Mouse (Mus musculus) lung, embryonic 14.5 days (tissue): ENCODE data around the gene Arid5b. TPM values are rescaled to one million over a fixed set of nuclear protein-coding genes. Genes with fewer than 3 reads are reported as not detected.

Experiments used
- ATAC-seq: fragments of 200-750 bp; cut with Nextera tagmentation; 2 replicates; pipeline ENCODE4 v1.8.0; 2017; ENCODE audit warnings: mild to moderate bottlenecking, moderate TSS enrichment, moderate library complexity; ENCODE audit not compliant: insufficient read depth
- DNase-seq: peaks from one replicate; pipeline ENCODE4 v3.0.0-alpha.2; 2015
- H3K27ac ChIP-seq: fragments of 300-500 bp; sonication (generic); 2 replicates; pipeline ENCODE4 v1.5.1; 2014; ENCODE audit warnings: low read depth, mild to moderate bottlenecking, moderate library complexity
- H3K27me3 ChIP-seq: fragments of 300-500 bp; sonication (generic); 2 replicates; pipeline ENCODE4 v1.6.1; 2014; ENCODE audit warnings: low read length, control low read depth; ENCODE audit not compliant: insufficient read depth
- H3K36me3 ChIP-seq: fragments of 300-500 bp; sonication (generic); 2 replicates; pipeline ENCODE4 v1.6.1; 2014; ENCODE audit warnings: control low read depth; ENCODE audit not compliant: insufficient read depth
- H3K4me1 ChIP-seq: fragments of 300-500 bp; sonication (generic); 2 replicates; pipeline ENCODE4 v1.6.1; 2014; ENCODE audit warnings: antibody characterized with exemption, control low read depth; ENCODE audit not compliant: insufficient read depth
- H3K4me2 ChIP-seq: fragments of 300-500 bp; sonication (generic); 2 replicates; pipeline ENCODE4 v1.6.1; 2014; ENCODE audit warnings: mild to moderate bottlenecking
- H3K4me3 ChIP-seq: fragments of 300-500 bp; sonication (generic); 2 replicates; pipeline ENCODE4 v1.5.1; 2014; ENCODE audit warnings: low read depth, low read length
- H3K9ac ChIP-seq: fragments of 300-500 bp; sonication (generic); 2 replicates; pipeline ENCODE4 v1.6.1; 2014
- H3K9me3 ChIP-seq: fragments of 300-500 bp; sonication (generic); 2 replicates; pipeline ENCODE4 v1.6.1; 2016; ENCODE audit warnings: low read depth, low read length, control low read depth
- CTCF ChIP-seq: IDR thresholded peaks from 2 replicates; pipeline ENCODE4 v1.5.1; 2016; ENCODE audit warnings: antibody characterized with exemption, low read depth
- WGBS: fragments of 180-500 bp; shearing (Covaris S2); extraction: QIAGEN DNeasy Blood & Tissue Kit; methylation state at CpG from one replicate; pipeline ENCODE4 v1.1.7; 2014; 5-methylcytosine and 5-hydroxymethylcytosine counted together
- polyA plus RNA-seq: library from polyadenylated mRNA; unstranded; fragments of >200 nt; fragmentation: Nextera tagmentation; extraction: Ambion mirVana; gene quantifications from 2 replicates; pipeline ENCODE4 v1.2.1, GENCODE M21; 2014

Gene Arid5b
- polyA plus RNA-seq, 1 experiment from 2014 or later, result 41.2 TPM

DNA sequence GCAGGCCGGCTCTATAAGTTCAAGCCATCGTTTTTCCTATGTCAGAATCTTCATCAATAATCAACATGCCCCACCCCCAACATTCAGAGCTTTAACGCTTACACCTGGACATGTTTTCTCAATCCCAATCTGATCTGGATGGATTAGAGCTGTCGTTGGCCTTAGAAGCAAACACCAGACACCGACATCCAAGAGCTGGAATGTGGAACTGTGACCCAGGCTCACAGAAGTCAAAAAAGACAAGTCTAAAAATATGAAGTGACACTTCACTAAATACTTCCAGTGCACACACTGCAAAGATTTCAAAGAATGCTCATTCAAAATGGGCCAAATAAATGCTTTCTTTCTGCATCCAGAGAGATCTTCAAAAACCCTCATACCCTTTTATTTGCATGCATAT is 144.5 kb downstream of the Arid5b start:
- H3K9me3 ChIP-seq, result no peaks in the 10 kb centered on the region
- H3K4me2 ChIP-seq, result peak overlapping the region; percentile 71
- H3K9ac ChIP-seq, result no peak overlapping the region
- H3K4me3 ChIP-seq, result peak overlapping the region; percentile 52
- WGBS, result 19% methylated on average over 5 of the region's 5 CpGs
- H3K36me3 ChIP-seq, result peaks cover 40% of the 10 kb centered on the region
- H3K4me1 ChIP-seq, result peaks cover 33% of the 10 kb centered on the region
- H3K27me3 ChIP-seq, result no peaks in the 10 kb centered on the region
- ATAC-seq, result no peak
- no peak for TF ChIP-seq CTCF
- no peak overlapping the region for H3K27ac ChIP-seq
- peak; percentile 56 for DNase-seq

DNA sequence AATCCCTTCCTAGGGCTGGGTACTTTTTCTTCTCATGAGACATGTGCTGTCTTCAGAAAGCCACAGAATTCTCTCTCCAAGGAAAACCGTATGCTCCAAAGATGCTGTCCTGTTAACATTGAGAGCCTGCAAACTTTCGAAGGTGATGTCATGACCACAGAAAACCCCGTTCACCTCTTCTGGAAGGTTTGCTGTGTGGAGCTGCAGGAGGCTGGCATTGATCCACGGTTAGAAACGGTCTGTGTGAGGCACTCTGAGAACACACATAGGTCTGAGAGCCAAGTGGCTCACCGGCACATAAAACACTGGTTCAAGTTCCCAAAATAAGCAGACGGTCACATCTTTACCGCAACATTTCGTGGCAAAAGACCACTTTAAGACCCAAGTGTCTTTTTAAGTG is 145.9 kb downstream of the Arid5b start:
- WGBS, result 82% methylated on average over 9 of the region's 9 CpGs
- Histone ChIP-seq H3K4me3 (no peak overlapping the region), H3K27ac (no peak overlapping the region), H3K9ac (no peak overlapping the region), H3K4me2 (no peak overlapping the region), H3K9me3 (no peaks in the 10 kb centered on the region), H3K36me3 (peaks cover 43% of the 10 kb centered on the region), H3K27me3 (no peaks in the 10 kb centered on the region), H3K4me1 (peaks cover 37% of the 10 kb centered on the region)
- DNase-seq (no peak), ATAC-seq (no peak)
- TF ChIP-seq CTCF, result no peak

DNA sequence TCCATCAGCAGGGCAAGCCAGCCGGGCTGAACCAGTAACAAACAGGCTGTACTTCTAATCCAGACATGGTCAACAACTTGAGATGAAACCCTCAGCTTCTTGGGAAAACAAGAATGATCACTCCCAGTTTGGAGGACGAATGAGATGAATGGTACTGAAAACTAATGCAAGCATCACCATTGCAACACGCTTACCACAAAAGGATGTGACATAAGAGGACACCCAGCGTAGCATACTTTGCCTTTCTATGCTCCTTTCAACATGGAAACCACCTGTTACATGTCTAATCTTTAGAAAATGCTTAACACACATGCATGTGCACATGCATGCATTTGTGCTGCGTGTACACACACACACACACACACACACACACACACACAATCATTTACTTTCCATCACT is 146.4 kb downstream of the Arid5b start:
- H3K4me3 ChIP-seq, result no peak overlapping the region
- DNase-seq, result no peak
- H3K27ac ChIP-seq, result no peak overlapping the region
- H3K4me1 ChIP-seq, result peaks cover 34% of the 10 kb centered on the region
- ATAC-seq, result no peak
- no peak for TF ChIP-seq CTCF
- no peak overlapping the region for H3K9ac ChIP-seq
- H3K36me3 ChIP-seq, result peaks cover 44% of the 10 kb centered on the region
- no peaks in the 10 kb centered on the region for H3K9me3 ChIP-seq
- WGBS, result 90% methylated on average over 5 of the region's 5 CpGs
- H3K27me3 ChIP-seq, result no peaks in the 10 kb centered on the region
- H3K4me2 ChIP-seq, result no peak overlapping the region

DNA sequence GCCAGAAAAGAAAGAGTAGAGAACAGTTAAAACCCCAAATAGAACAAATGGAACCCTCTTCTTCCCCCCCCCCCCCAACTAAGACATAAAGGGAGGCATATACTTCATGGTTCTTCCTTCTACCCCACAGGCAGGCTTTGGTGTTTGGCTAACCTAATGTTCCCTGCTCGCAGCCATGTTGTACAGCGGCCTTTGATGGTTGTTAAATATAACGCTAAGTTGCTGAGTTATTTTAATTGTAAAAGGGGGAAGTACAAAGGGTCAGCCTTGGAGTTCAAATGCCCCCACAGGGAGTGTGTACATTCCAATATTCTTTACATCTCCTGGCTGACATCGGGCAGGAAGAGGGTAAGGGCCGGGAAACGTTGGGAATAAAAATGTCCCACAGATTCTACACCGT is 148.9 kb downstream of the Arid5b start:
- peaks cover 26% of the 10 kb centered on the region for H3K4me1 ChIP-seq
- WGBS, result 37% methylated on average over 7 of the region's 7 CpGs
- H3K4me2 ChIP-seq, result no peak overlapping the region
- no peak overlapping the region for H3K27ac ChIP-seq
- DNase-seq (no peak), ATAC-seq (no peak)
- no peaks in the 10 kb centered on the region for H3K9me3 ChIP-seq
- H3K4me3 ChIP-seq, result no peak overlapping the region
- H3K27me3 ChIP-seq, result no peaks in the 10 kb centered on the region
- no peak overlapping the region for H3K9ac ChIP-seq
- peaks cover 54% of the 10 kb centered on the region for H3K36me3 ChIP-seq
- no peak for TF ChIP-seq CTCF

DNA sequence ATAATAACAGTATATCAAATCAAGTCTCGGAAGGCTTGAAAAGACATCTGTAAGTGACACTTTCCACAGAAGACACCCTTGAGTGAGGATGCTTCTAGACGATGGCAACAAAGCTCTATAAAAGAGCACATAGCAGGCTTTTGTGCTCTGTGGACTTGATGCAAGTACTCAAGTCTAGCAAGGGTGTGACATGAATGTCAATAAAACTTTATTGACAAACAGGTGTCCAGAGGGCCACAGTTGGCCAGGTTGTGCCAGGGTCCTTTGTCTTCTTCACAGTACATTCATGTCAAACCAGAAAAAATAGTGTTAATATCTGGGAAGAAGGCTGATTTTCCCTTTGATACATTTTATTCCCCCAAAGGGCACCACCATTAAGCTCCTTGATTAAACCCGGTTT is 149.5 kb downstream of the Arid5b start:
- peak overlapping the region; percentile 67 for H3K27ac ChIP-seq
- peak overlapping the region; percentile 29; the same call in 1 of the 2 replicates for H3K4me2 ChIP-seq
- peaks cover 57% of the 10 kb centered on the region for H3K36me3 ChIP-seq
- ATAC-seq, result no peak
- no peak overlapping the region for H3K4me3 ChIP-seq
- no peaks in the 10 kb centered on the region for H3K27me3 ChIP-seq
- H3K4me1 ChIP-seq, result peaks cover 20% of the 10 kb centered on the region
- H3K9ac ChIP-seq, result no peak overlapping the region
- no peaks in the 10 kb centered on the region for H3K9me3 ChIP-seq
- no peak for DNase-seq
- no peak for TF ChIP-seq CTCF
- 72% methylated on average over 3 of the region's 3 CpGs for WGBS

DNA sequence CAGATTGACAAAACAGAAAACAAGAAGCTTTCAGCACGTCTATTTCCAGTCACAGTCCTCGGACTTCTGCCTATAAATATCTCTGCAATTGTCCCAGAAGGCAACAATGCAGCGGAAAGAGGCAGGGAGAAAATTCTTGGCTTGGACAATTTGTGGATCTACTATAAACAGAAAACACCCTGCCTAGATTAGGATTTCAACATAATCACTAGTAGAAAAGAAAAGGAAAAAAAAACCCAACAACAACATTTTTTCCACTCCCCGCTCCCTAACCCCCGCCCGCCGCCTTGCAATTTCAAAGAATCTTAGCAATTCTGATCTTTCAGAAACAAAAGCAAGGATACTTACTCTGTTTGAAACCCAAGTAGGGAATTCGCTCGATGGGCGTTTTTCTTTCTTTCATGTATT is 150.1 kb downstream of the Arid5b start:
- TF ChIP-seq CTCF, result no peak
- H3K9ac ChIP-seq, result no peak overlapping the region
- ATAC-seq (no peak), DNase-seq (peak; percentile 82)
- H3K4me2 ChIP-seq, result peak overlapping the region; percentile 29; the same call in 1 of the 2 replicates
- peak overlapping the region; percentile 67 for H3K27ac ChIP-seq
- H3K4me1 ChIP-seq, result peaks cover 18% of the 10 kb centered on the region
- H3K36me3 ChIP-seq, result peaks cover 55% of the 10 kb centered on the region
- H3K4me3 ChIP-seq, result no peak overlapping the region
- 39% methylated on average over 10 of the region's 10 CpGs for WGBS
- no peaks in the 10 kb centered on the region for H3K27me3 ChIP-seq
- no peaks in the 10 kb centered on the region for H3K9me3 ChIP-seq

DNA sequence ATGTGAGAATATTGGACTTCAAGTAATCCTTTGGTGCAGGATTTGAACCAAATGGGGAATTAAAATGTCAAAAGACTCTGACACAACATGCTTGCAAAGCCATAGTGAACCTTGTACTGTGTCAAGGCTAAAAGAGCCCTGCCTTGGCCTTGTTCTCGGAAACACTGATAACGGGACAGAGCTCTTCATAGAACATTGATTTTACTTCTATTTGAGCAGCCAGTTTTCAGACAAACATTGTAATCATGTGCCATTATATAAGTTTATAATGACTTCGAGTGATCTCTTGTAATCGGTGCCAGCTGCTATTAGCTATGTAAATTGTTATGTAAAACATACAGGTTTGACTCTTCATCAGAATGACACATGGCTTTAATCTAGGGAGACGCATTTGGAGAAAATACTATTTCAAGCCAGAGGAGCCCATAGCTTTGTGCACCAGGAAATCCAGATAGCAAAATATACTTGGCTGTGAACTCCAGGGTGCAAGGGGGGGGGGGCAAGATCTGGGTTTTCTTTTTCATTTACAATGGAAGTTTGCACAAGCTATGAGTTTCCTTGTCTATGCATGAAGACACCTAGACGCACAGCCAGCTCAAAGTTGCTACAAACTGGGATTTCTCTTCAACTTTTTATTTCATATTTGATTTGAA is 150.8 kb downstream of the Arid5b start:
- peaks cover 48% of the 10 kb centered on the region for H3K36me3 ChIP-seq

More for the DNA sequence above, 150.8 kb downstream of the Arid5b start:
- 45% methylated on average over 6 of the region's 6 CpGs for WGBS
- Histone ChIP-seq H3K27ac (peak overlapping the region; percentile 67), H3K9ac (no peak overlapping the region), H3K9me3 (no peaks in the 10 kb centered on the region), H3K4me2 (peak overlapping the region; percentile 1; the same call in 1 of the 2 replicates), H3K4me1 (peaks cover 18% of the 10 kb centered on the region), H3K27me3 (no peaks in the 10 kb centered on the region), H3K4me3 (no peak overlapping the region)
- TF ChIP-seq CTCF, result no peak
- DNase-seq, result peak; percentile 59
- ATAC-seq, result peak; percentile 20; the same call in 1 of the 2 replicates
